Mouse (Mus musculus): ENCODE data around the gene Hapln3. TPM values are rescaled to one million over a fixed set of nuclear protein-coding genes. Genes with fewer than 3 reads are reported as not detected.
A peak's percentile ranks its signal among the peaks of the same experiment; 100 is the strongest.

The Hapln3 gene
- 1.7 and 1.9 TPM in 2 replicates for polyA plus RNA-seq (2016; fragmentation: Nextera tagmentation; extraction: Ambion mirVana)

GRCm38 (mm10) chr7:79130843-79131444 lies at the start of gene Hapln3:
Hapln3 (minus strand) TSS chr7:79131018.
- no peak; the same call in 1 of the 2 replicates for ATAC-seq (ENCODE audit: low FRiP score, low read depth)
- H3K4me2 ChIP-seq (replicated peaks) = peak within 1 kb of the TSS; percentile 51
- H3K27ac ChIP-seq = no peak within 1 kb of the TSS
- WGBS = 3% methylated on average over 19 of the region's 19 CpGs
- no peaks in the 10 kb centered on the region for H3K9me3 ChIP-seq
- peaks cover 9% of the 10 kb centered on the region; the same call in 1 of the 2 replicates for H3K27me3 ChIP-seq (replicated peaks)
- no peak within 1 kb of the TSS for H3K4me3 ChIP-seq
- no peak within 1 kb of the TSS for H3K9ac ChIP-seq
- peaks cover 11% of the 10 kb centered on the region for H3K36me3 ChIP-seq
- peaks cover 23% of the 10 kb centered on the region for H3K4me1 ChIP-seq

DNA sequence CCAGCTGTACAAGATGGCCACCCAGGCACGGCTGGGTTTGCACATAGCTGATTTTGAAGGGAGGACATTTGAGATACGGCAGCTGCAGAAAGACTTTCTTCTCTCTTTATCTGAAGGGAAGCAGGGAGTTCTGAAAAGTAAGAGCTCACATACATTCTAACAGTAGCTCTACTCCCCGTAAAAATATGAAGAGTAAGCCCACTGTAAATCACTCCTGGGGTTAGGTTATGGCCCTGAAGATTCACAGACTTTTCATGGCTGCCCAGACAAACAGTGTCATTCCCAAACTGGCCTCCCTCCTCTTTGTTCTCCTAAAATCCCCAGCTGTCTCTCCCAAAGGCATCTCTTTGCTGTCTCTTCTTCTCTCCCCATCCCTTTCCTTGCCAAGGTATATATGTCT lies 43.0 kb upstream of the Hapln3 start:
- Histone ChIP-seq H3K4me3 (no peak overlapping the region), H3K4me2 (replicated peaks) (no peak overlapping the region), H3K4me1 (no peaks in the 10 kb centered on the region), H3K9ac (no peak overlapping the region), H3K27ac (no peak overlapping the region), H3K9me3 (no peaks in the 10 kb centered on the region), H3K27me3 (replicated peaks) (peaks cover 5% of the 10 kb centered on the region; the same call in 1 of the 2 replicates), H3K36me3 (no peaks in the 10 kb centered on the region)
- ATAC-seq (ENCODE audit: low FRiP score, low read depth) = no peak
- 79% methylated on average over 3 of the region's 3 CpGs for WGBS

DNA sequence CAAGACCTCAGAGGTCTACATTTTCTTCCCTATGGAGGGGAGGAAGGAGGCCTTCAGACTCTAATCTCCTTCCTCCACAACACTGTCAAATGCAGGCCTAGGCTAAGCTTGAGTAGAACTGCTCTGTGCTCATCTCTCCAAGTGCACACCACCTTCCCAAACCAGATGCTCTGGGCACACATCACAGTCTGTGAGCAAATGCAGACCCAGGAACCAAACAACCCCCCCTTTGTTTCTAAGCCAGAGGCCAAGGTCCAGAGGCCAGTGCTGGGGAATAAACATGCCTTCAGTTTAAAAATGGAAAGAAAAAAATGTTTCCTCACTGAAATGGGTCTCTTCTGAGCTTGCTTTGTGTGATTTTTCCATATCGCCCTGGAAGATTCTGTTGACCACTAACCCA lies 41.0 kb upstream of the Hapln3 start:
- WGBS = 82% methylated on average over 1 of the region's 1 CpGs
- no peak overlapping the region for H3K4me3 ChIP-seq
- H3K36me3 ChIP-seq = no peaks in the 10 kb centered on the region
- H3K27me3 ChIP-seq (replicated peaks) = peaks cover 5% of the 10 kb centered on the region; the same call in 1 of the 2 replicates
- H3K4me2 ChIP-seq (replicated peaks) = no peak overlapping the region
- H3K4me1 ChIP-seq = no peaks in the 10 kb centered on the region
- no peak overlapping the region for H3K9ac ChIP-seq
- ATAC-seq (ENCODE audit: low FRiP score, low read depth) = no peak
- H3K9me3 ChIP-seq = no peaks in the 10 kb centered on the region
- H3K27ac ChIP-seq = no peak overlapping the region

- Histone ChIP-seq H3K4me2 (replicated peaks) (no peak overlapping the region), H3K27me3 (replicated peaks) (peaks cover 5% of the 10 kb centered on the region; the same call in 1 of the 2 replicates), H3K36me3 (no peaks in the 10 kb centered on the region), H3K9ac (no peak overlapping the region), H3K4me1 (no peaks in the 10 kb centered on the region; the same call in 1 of the 2 replicates), H3K4me3 (no peak overlapping the region), H3K9me3 (no peaks in the 10 kb centered on the region), H3K27ac (no peak overlapping the region)
- ATAC-seq (ENCODE audit: low FRiP score, low read depth) = no peak
- WGBS = 34% methylated on average over 14 of the region's 14 CpGs
Observed at GRCm38 (mm10) chr7:79167006-79167562, 36.3 kb upstream of the Hapln3 start.

DNA sequence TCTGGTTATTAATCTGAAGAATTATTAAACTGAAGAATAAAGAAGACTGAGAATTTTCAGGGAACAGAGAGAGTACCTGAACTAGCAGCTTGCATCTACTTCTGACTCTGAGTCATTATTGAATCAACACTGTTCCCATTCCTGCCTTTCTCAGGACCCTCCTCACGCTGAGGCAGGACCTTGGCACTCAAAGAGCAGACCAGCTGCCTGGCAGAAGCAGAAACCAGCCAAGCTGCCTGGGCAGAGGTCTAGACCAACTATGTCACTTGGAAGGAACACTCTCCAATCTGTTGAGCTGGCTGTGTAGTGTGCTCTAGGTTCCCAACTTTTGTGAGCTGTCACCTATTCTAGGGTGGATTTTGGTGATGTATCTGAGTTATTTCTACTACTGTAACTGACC lies 28.6 kb upstream of the Hapln3 start:
- Histone ChIP-seq H3K36me3 (no peaks in the 10 kb centered on the region), H3K4me1 (no peaks in the 10 kb centered on the region), H3K4me2 (replicated peaks) (no peak overlapping the region), H3K4me3 (no peak overlapping the region), H3K9me3 (no peaks in the 10 kb centered on the region), H3K27ac (no peak overlapping the region), H3K9ac (no peak overlapping the region), H3K27me3 (replicated peaks) (no peaks in the 10 kb centered on the region)
- ATAC-seq (ENCODE audit: low FRiP score, low read depth) = no peak
- WGBS = 76% methylated on average over 1 of the region's 1 CpGs

DNA sequence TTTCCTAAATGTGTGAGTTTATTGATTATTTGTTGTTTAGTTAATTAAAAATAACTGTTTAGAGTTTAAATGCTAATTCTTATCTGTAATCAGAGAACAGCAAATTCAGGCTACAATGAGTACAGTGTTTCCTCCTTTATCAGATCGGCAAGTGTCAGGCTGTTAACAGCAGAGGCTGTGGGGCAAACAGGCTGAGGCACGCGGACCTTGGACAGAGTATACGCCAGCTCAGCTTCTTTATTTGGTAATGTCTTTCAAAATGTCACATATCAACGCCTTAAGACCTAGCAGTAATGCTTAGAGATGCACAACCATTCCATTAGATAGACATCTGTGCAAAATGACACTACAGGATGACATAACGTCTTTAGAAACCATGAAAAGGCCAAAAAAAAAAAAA lies 18.7 kb upstream of the Hapln3 start:
- peaks cover 18% of the 10 kb centered on the region for H3K4me1 ChIP-seq
- H3K9ac ChIP-seq = no peak overlapping the region
- no peak overlapping the region for H3K27ac ChIP-seq
- no peak for ATAC-seq (ENCODE audit: low FRiP score, low read depth)
- WGBS = 70% methylated on average over 6 of the region's 6 CpGs
- H3K36me3 ChIP-seq = no peaks in the 10 kb centered on the region
- no peak overlapping the region for H3K4me3 ChIP-seq
- 0 out of 2 replicates have a peak, but pooled peaks cover 4% of the 10 kb centered on the region for H3K27me3 ChIP-seq (replicated peaks)
- H3K4me2 ChIP-seq (replicated peaks) = no peak overlapping the region
- H3K9me3 ChIP-seq = no peaks in the 10 kb centered on the region

DNA sequence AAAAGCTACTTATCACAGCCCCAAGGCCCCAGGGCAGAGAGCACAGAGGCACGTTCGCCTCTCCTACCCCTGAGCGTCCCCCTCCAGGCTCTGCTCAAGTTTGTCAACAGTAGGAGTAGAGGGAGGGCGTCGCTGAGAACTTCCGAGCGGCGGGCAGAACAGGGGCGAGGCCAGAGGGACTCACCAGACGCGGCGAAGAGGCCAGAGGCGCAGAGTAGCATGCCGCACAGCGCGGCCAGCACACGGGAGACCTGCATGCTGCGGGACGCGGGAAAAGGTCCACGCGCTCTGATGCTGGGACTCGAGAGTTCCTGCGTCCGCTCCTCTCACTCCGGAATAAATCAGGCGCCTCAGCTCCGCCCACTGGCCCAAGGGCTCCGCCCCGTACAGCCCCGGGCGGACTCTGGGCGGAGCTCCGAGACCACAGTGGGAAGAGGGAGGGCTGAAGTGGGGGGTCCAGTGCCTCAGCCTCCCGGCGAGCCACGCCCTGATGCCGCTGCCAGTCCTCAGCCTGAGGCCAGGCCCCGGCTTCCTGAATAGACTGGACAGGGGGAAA lies 18.0 kb upstream of the Hapln3 start, which contains the start of gene Mfge8:
Gene Mfge8, minus strand, starts transcription at position 350 of the 556 bp plus-strand sequence.
- H3K27ac ChIP-seq = no peak within 1 kb of the TSS
- H3K4me3 ChIP-seq = peak within 1 kb of the TSS; percentile 57
- peak within 1 kb of the TSS; percentile 89 for H3K4me2 ChIP-seq (replicated peaks)
- peaks cover 18% of the 10 kb centered on the region for H3K4me1 ChIP-seq
- peaks cover 5% of the 10 kb centered on the region; the same call in 1 of the 2 replicates for H3K36me3 ChIP-seq
- H3K9me3 ChIP-seq = no peaks in the 10 kb centered on the region
- WGBS = under 1% methylated on average over 39 of the region's 39 CpGs
- 0 out of 2 replicates have a peak, but pooled peaks cover 4% of the 10 kb centered on the region for H3K27me3 ChIP-seq (replicated peaks)
- H3K9ac ChIP-seq = peak within 1 kb of the TSS; percentile 56
- ATAC-seq (ENCODE audit: low FRiP score, low read depth) = peak; percentile 94

DNA sequence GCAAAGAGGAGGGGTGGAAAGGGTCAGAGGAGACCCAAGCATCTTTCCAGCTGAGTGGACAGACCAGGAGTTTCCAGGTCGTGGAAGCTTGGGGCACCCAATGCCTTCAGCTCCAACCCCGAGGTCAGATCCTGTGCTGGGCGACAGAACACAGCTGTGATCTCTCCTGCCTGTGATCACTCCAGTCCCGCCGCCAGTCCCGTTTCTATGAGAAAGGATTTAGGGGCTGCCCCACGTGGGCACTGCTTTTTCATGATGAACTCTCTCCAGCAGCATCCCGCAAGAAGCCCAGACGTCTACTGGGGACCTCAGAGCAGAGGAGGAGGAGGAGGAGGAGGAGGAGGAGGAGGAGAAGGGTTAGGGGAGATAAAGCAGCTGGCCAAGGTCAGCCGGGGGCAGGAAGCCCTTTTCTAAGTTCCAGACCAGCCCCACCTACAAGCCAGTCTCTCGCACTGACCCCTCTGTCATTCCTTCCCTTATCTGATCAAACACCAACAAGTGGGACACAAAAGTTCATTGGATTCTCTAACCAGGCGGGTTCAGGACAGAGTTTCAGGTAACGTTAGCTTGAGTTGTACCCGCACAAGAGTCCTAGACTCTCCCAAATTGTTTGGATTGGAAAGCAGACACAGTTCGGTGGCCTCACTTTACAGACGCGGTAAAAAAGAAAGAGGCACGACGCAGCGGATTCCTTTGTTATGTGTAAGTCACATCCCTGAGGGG lies 17.3 kb upstream of the Hapln3 start:
- peak; percentile 29; the same call in 1 of the 2 replicates for ATAC-seq (ENCODE audit: low FRiP score, low read depth)
- Histone ChIP-seq H3K4me1 (peaks cover 18% of the 10 kb centered on the region), H3K4me3 (peak overlapping the region; percentile 57), H3K4me2 (replicated peaks) (peak overlapping the region; percentile 89), H3K36me3 (peaks cover 6% of the 10 kb centered on the region; the same call in 1 of the 2 replicates), H3K9ac (peak overlapping the region; percentile 56), H3K9me3 (no peaks in the 10 kb centered on the region), H3K27me3 (replicated peaks) (0 out of 2 replicates have a peak, but pooled peaks cover 4% of the 10 kb centered on the region), H3K27ac (no peak overlapping the region)
- under 1% methylated on average over 20 of the region's 20 CpGs for WGBS

DNA sequence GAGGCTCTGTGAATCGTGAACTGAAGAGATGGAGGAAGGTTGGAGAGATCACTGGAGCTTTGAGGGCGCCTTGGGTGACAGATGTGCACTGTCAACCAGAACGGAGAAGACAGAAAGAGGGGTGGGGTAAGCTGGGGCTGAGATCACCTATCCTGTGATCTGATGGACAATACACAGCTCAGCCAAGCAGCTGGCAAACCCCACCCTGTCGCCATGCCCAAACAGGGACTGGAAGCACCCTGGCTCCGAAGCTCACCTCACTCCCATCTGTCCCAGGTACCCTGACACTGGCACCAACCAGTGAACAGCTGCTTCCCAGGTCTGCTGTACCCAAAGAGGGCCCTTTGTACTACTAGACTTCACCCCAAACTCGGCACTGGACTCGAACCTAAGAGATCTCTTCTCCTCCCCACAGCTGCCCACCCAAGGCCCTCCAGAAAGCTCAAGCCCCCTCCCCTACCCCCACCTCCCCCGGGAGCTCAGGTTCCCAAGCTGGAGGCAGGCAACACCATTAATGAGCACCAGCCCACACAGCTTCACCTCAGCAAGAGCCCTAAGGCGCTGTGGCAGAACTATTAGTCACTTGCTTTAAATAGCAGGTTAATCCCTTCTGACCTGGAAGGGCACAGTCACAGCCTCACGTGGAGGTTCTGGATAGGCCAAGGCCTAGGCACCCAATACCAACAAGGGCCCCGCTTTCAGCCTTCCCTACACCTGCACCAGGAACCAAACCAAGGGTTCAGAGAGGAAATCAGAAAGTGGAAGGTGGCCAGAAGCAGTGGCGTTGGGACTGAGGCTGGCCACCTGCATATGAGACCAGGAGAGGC lies 16.4 kb upstream of the Hapln3 start:
- Histone ChIP-seq H3K36me3 (peaks cover 14% of the 10 kb centered on the region), H3K4me3 (no peak overlapping the region), H3K4me1 (peaks cover 18% of the 10 kb centered on the region), H3K9ac (0 out of 2 replicates have a peak overlapping the region, but pooled peaks have one; percentile 56), H3K4me2 (replicated peaks) (peak overlapping the region; percentile 89), H3K27me3 (replicated peaks) (0 out of 2 replicates have a peak, but pooled peaks cover 4% of the 10 kb centered on the region), H3K27ac (no peak overlapping the region), H3K9me3 (no peaks in the 10 kb centered on the region)
- no peak for ATAC-seq (ENCODE audit: low FRiP score, low read depth)
- 59% methylated on average over 12 of the region's 12 CpGs for WGBS

GRCm38 (mm10) chr7:79140897-79141296 lies 10.1 kb upstream of the Hapln3 start:
- Histone ChIP-seq H3K4me2 (replicated peaks) (no peak overlapping the region), H3K27ac (no peak overlapping the region), H3K4me3 (no peak overlapping the region), H3K27me3 (replicated peaks) (no peaks in the 10 kb centered on the region), H3K9ac (no peak overlapping the region), H3K4me1 (no peaks in the 10 kb centered on the region), H3K36me3 (peaks cover 26% of the 10 kb centered on the region), H3K9me3 (no peaks in the 10 kb centered on the region)
- no peak for ATAC-seq (ENCODE audit: low FRiP score, low read depth)
- 31% methylated on average over 8 of the region's 8 CpGs for WGBS

DNA sequence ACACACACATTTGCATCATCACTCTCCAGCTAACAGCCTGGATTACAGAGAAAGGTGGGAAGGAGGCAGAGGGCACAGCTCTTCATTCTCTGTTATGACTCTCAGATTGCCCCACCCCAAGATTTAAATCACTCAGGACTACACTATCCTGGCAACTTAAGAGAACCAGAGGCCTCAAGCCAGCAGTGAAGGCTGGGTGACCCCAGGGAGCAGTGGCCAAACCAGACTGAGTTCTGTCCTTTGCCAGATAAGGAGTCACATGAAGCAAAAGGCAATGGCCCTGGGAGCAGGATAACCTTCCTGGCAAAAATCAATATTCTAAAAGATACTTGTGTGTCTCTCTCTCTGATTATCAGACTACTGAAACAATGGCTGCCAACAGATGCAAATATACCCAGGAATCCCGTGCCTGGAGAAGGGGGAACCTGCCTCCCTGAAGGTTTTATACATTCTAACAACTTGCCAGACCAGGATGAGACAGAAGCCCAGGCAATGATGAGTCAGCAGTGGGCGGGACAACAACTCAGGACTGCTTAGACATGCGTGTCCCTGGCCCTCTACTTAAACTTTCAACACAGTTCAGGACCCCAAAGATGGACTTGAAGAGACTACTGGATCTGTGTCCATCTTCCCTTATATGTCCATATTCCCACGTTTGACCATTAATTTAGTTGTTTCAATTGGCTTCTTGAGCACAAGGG lies 9.2 kb upstream of the Hapln3 start:
- H3K9ac ChIP-seq = no peak overlapping the region
- H3K9me3 ChIP-seq = no peaks in the 10 kb centered on the region
- no peak overlapping the region for H3K4me3 ChIP-seq
- ATAC-seq (ENCODE audit: low FRiP score, low read depth) = no peak
- no peaks in the 10 kb centered on the region for H3K27me3 ChIP-seq (replicated peaks)
- no peaks in the 10 kb centered on the region for H3K4me1 ChIP-seq
- 61% methylated on average over 4 of the region's 4 CpGs for WGBS
- H3K27ac ChIP-seq = no peak overlapping the region
- no peak overlapping the region for H3K4me2 ChIP-seq (replicated peaks)
- peaks cover 30% of the 10 kb centered on the region for H3K36me3 ChIP-seq

Measured in neural tube, embryonic 12.5 days (tissue).